Mouse (Mus musculus) CH12.LX (cell line): ENCODE data around the gene Gm42715. TPM values are rescaled to one million over a fixed set of nuclear protein-coding genes. Genes with fewer than 3 reads are reported as not detected.
"Not testable (repeated sequence)": the region's sequence is repeated elsewhere in the genome, so short reads cannot be mapped to it uniquely, and the experiment has no call there.

ENCODE experiments used
- DNase-seq: peaks from one replicate; pipeline ENCODE4 v3.0.0-alpha.2; 2013; ENCODE audit errors: extremely low read depth
- H3K27ac ChIP-seq: 2 replicates; pipeline ENCODE4 v1.5.1; 2012; ENCODE audit warnings: low read depth, mild to moderate bottlenecking, control low read depth, moderate library complexity; ENCODE audit not compliant: insufficient read depth
- H3K27me3 ChIP-seq: replicated peaks from 2 replicates; pipeline ENCODE3; 2012; ENCODE audit warnings: inconsistent platforms
- H3K36me3 ChIP-seq, 2 experiments: replicated peaks in 1 of 2; 2 replicates each; pipeline versions ENCODE3 to v1.6.1; 2012; ENCODE audit warnings: inconsistent platforms in 1 of 2, low read length in 1 of 2, mild to moderate bottlenecking in 1 of 2, mixed read lengths in 1 of 2, moderate library complexity in 1 of 2; ENCODE audit not compliant: control insufficient read depth in 1 of 2, insufficient read depth in 1 of 2
- H3K4me1 ChIP-seq, 2 experiments: 2 replicates each; pipeline ENCODE4 v1.6.1; 2012; ENCODE audit warnings: inconsistent platforms in 1 of 2, moderate library complexity in 1 of 2; ENCODE audit not compliant: insufficient read depth in 2 of 2, control insufficient read depth in 1 of 2
- H3K4me2 ChIP-seq: 2 replicates; pipeline ENCODE4 v1.6.1; 2012; ENCODE audit warnings: low read depth, mild to moderate bottlenecking, control low read depth; ENCODE audit not compliant: poor library complexity, insufficient read depth, severe bottlenecking
- H3K4me3 ChIP-seq, 3 experiments: fragments of 150-350 bp in 1 of 3; sonication (generic) in 1 of 3; replicated peaks in 1 of 3; 2 replicates each; pipeline versions ENCODE3 to v1.5.1; 2011 to 2012; ENCODE audit warnings: low read depth in 2 of 3, low read length in 2 of 3, mild to moderate bottlenecking in 2 of 3, moderate library complexity in 2 of 3, control low read depth in 1 of 3, improper control_type of control experiment in 1 of 3, inconsistent platforms in 1 of 3, mixed read lengths in 1 of 3; ENCODE audit not compliant: poor library complexity in 1 of 3
- H3K79me2 ChIP-seq: replicated peaks from 2 replicates; pipeline ENCODE4 v1.6.1; 2012; ENCODE audit warnings: mild to moderate bottlenecking, moderate library complexity; ENCODE audit not compliant: control insufficient read depth, poor library complexity, insufficient read depth, severe bottlenecking; ENCODE audit errors: extremely low read depth
- H3K9ac ChIP-seq: 2 replicates; pipeline ENCODE4 v1.6.1; 2012; ENCODE audit warnings: low read depth, mild to moderate bottlenecking, control low read depth, moderate library complexity; ENCODE audit not compliant: insufficient read depth
- H3K9me3 ChIP-seq: replicated peaks from 2 replicates; pipeline ENCODE3; 2012; ENCODE audit warnings: low read length, inconsistent platforms, mixed read lengths
- BHLHE40 ChIP-seq: IDR thresholded peaks from 2 replicates; pipeline ENCODE4 v1.6.1; 2011; ENCODE audit warnings: mild to moderate bottlenecking, low read depth, low read length, improper control_type of control experiment
- CHD2 ChIP-seq: IDR thresholded peaks from 2 replicates; pipeline ENCODE4 v1.6.1; 2011; ENCODE audit warnings: low read length, improper control_type of control experiment
- CTCF ChIP-seq, 2 experiments: IDR thresholded peaks in 1 of 2; conservative IDR thresholded peaks in 1 of 2; 2 replicates each; pipeline ENCODE4 v1.5.1; 2011 to 2012; ENCODE audit warnings: low read depth in 2 of 2, low read length in 2 of 2, improper control_type of control experiment in 1 of 2, inconsistent platforms in 1 of 2, mild to moderate bottlenecking in 1 of 2, moderate library complexity in 1 of 2
- E2F4 ChIP-seq: IDR thresholded peaks from 2 replicates; pipeline ENCODE4 v1.6.1; 2011; ENCODE audit warnings: low read depth, low read length, improper control_type of control experiment; ENCODE audit not compliant: insufficient replicate concordance
- ELF1 ChIP-seq: IDR thresholded peaks from 2 replicates; pipeline ENCODE4 v1.6.1; 2014; ENCODE audit warnings: low read depth, mild to moderate bottlenecking, inconsistent platforms, low read length, improper control_type of control experiment
- ETS1 ChIP-seq: conservative IDR thresholded peaks from 2 replicates; pipeline ENCODE4 v1.6.1; 2012; ENCODE audit warnings: low read depth, mild to moderate bottlenecking, inconsistent platforms, low read length, improper control_type of control experiment, moderate library complexity
- GABPA ChIP-seq: IDR thresholded peaks from 2 replicates; pipeline ENCODE4 v1.6.1; 2012; ENCODE audit warnings: low read depth, low read length, improper control_type of control experiment, inconsistent platforms; ENCODE audit not compliant: insufficient replicate concordance
- JUN ChIP-seq: IDR thresholded peaks from 2 replicates; pipeline ENCODE4 v1.6.1; 2011; ENCODE audit warnings: low read depth, mild to moderate bottlenecking, low read length, improper control_type of control experiment, moderate library complexity; ENCODE audit not compliant: insufficient read depth
- JUND ChIP-seq: conservative IDR thresholded peaks from 2 replicates; pipeline ENCODE4 v1.6.1; 2011; ENCODE audit warnings: low read depth, low read length, improper control_type of control experiment
- KAT2A ChIP-seq: IDR thresholded peaks from 2 replicates; pipeline ENCODE4 v1.6.1; 2012; ENCODE audit warnings: low read length, improper control_type of control experiment, inconsistent platforms; ENCODE audit not compliant: insufficient replicate concordance
- MAX ChIP-seq: IDR thresholded peaks from 2 replicates; pipeline ENCODE4 v1.6.1; 2011; ENCODE audit warnings: low read length, improper control_type of control experiment
- NELFE ChIP-seq: IDR thresholded peaks from 2 replicates; pipeline ENCODE4 v1.6.1; 2011; ENCODE audit warnings: low read depth, low read length, improper control_type of control experiment
- NRF1 ChIP-seq: IDR thresholded peaks from 2 replicates; pipeline ENCODE4 v1.6.1; 2014; ENCODE audit warnings: low read depth, mild to moderate bottlenecking, inconsistent platforms, low read length, improper control_type of control experiment, moderate library complexity
- PAX5 ChIP-seq: IDR thresholded peaks from 2 replicates; pipeline ENCODE4 v1.6.1; 2012; ENCODE audit warnings: low read length, inconsistent platforms, mixed read lengths
- POLR2AphosphoS2 ChIP-seq: IDR thresholded peaks from 2 replicates; pipeline ENCODE4 v1.6.1; 2011; ENCODE audit warnings: low read depth, low read length, improper control_type of control experiment
- RCOR1 ChIP-seq: conservative IDR thresholded peaks from 2 replicates; pipeline ENCODE4 v1.6.1; 2012; ENCODE audit warnings: low read depth, mild to moderate bottlenecking, inconsistent platforms, low read length, improper control_type of control experiment
- SIN3A ChIP-seq: IDR thresholded peaks from 2 replicates; pipeline ENCODE4 v1.6.1; 2012; ENCODE audit warnings: low read length, improper control_type of control experiment, inconsistent platforms
- TBP ChIP-seq: conservative IDR thresholded peaks from 2 replicates; pipeline ENCODE4 v1.6.1; 2011; ENCODE audit warnings: low read depth, low read length, improper control_type of control experiment
- TCF12 ChIP-seq: IDR thresholded peaks from 2 replicates; pipeline ENCODE4 v1.6.1; 2014; ENCODE audit warnings: low read depth, mild to moderate bottlenecking, inconsistent platforms, low read length, improper control_type of control experiment
- USF2 ChIP-seq: conservative IDR thresholded peaks from 2 replicates; pipeline ENCODE4 v1.6.1; 2011; ENCODE audit warnings: low read depth, low read length, improper control_type of control experiment
- ZMIZ1 ChIP-seq: IDR thresholded peaks from 2 replicates; pipeline ENCODE4 v1.6.1; 2012; ENCODE audit warnings: low read depth, mild to moderate bottlenecking, inconsistent platforms, low read length, improper control_type of control experiment
- dilution Hi-C: fragments of 300-500 bp; cut with MboI; formaldehyde crosslinking; loops from 2 replicates; pipeline ENCODE4 v1.14.3; 2020; ENCODE audit warnings: low sequenced_read_pairs; ENCODE audit not compliant: extremely low pct_unique_long_range_greater_than_20kb, extremely low pct_ligation_motif_present
- in situ Hi-C: fragments of 300-500 bp; cut with MboI; formaldehyde crosslinking; loops from 3 replicates; pipeline ENCODE4 v1.14.3; 2019; ENCODE audit warnings: low sequenced_read_pairs, low pct_ligation_motif_present, low pct_unique_long_range_greater_than_20kb, mixed read lengths
- polyA plus RNA-seq: library from polyadenylated mRNA; unstranded; fragments of >175 nt; gene quantifications from 2 replicates; pipeline ENCODE4 v1.2.1, GENCODE M21; 2012; ENCODE audit warnings: low read depth; ENCODE audit not compliant: insufficient read length
- total RNA-seq, 2 experiments: library from RNA; depleted of rRNA; stranded (reverse); fragments of 300-350 nt in 1 of 2; fragments of >200 nt in 1 of 2; gene quantifications; 2 replicates each; pipeline ENCODE4 v1.2.3; 2012 to 2014

Gene Gm42715
- total and polyA plus RNA-seq, 3 experiments: 5.8 to 14.1 (median 12.0) TPM

GRCm38 (mm10) chr7:127485416-127485815 lies 34.0 kb upstream of the Gm42715 start:
- TF ChIP-seq TBP: no peak
- TF ChIP-seq POLR2AphosphoS2: no peak
- TF ChIP-seq TCF12: no peak
- TF ChIP-seq ETS1: no peak
- no peak for TF ChIP-seq GABPA
- no peak for TF ChIP-seq ELF1
- TF ChIP-seq USF2: no peak
- no peak for TF ChIP-seq JUN
- no peak for TF ChIP-seq NRF1
- no peak for TF ChIP-seq E2F4
- TF ChIP-seq NELFE: no peak
- no peak for TF ChIP-seq CHD2
- TF ChIP-seq CTCF (conservative IDR thresholded peaks at IDR 0.05 in 1 of 2, IDR thresholded peaks at IDR 0.05 in 1 of 2; ENCODE audit: low read depth in 2 of 2, low read length in 2 of 2): no peak
- TF ChIP-seq SIN3A: no peak
- no peak for TF ChIP-seq RCOR1
- TF ChIP-seq, all 38 proteins: peak for 0
- Histone ChIP-seq H3K9ac (no peak overlapping the region), H3K36me3 (peaks cover 71 to 95% of the 10 kb centered on the region in 2 experiments), H3K27me3 (no peaks in the 10 kb centered on the region), H3K9me3 (no peaks in the 10 kb centered on the region), H3K4me2 (no peak overlapping the region), H3K27ac (no peak overlapping the region), H3K4me1 (peaks cover 8 to 27% of the 10 kb centered on the region in 2 experiments), H3K79me2 (peaks cover 45% of the 10 kb centered on the region), H3K4me3 (no peak overlapping the region)
- dilution Hi-C loops: no loop called here
- in situ Hi-C loops: no loop called here
- no peak for DNase-seq

DNA sequence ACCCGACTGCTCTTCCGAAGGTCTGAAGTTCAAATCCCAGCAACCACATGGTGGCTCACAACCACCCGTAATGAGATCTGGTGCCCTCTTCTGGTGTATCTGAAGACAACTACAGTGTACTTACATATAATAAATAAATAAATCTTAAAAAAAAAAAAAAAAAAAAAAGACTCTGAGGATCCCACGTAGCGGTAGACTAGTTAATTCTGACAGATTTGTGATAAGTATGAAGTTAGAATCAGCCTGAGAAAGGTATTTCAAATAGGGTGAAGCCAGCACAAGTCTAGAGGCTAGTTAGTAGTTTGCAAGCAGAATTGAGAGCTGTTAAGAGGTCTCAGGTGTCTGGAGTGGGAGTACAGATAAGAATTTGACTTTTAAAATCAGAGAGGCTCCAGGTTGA lies 31.0 kb upstream of the Gm42715 start:
- H3K27me3 ChIP-seq, H3K9ac ChIP-seq, H3K9me3 ChIP-seq, DNase-seq, H3K4me1 ChIP-seq, dilution Hi-C loops, H3K4me3 ChIP-seq, H3K27ac ChIP-seq, in situ Hi-C loops, H3K4me2 ChIP-seq: not testable (repeated sequence)
- Histone ChIP-seq H3K79me2 (peaks cover 17% of the 10 kb centered on the region), H3K36me3 (peaks cover 79 to 95% of the 10 kb centered on the region in 2 experiments)

DNA sequence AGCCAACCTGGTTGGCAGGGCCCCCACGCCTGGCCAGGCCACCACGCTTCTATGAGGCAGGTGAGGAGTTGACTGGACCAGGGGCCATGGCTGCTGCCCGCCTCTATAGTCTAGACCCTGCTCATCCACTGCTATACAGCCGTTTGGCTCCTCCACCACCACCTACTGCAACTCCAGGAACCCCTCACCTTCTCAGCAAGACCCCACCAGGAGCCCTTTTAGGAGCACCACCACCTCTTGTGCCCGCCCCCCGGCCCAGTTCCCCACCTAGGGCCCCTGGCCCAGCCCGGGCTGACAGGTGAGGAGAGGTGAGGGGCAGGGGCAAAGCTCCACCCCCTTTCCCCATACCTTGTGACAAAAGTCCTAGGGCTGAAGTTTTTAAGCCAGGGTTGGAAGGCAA lies 29.4 kb upstream of the Gm42715 start:
- H3K9me3 ChIP-seq: no peaks in the 10 kb centered on the region
- H3K4me3 ChIP-seq: no peak overlapping the region
- no peak overlapping the region for H3K27ac ChIP-seq
- no peak overlapping the region for H3K4me2 ChIP-seq
- TF ChIP-seq PAX5 (no peak), SIN3A (no peak), JUND (no peak), BHLHE40 (no peak), ZMIZ1 (no peak), MAX (no peak), KAT2A (no peak)
- dilution Hi-C loops: no loop called here
- H3K27me3 ChIP-seq: no peaks in the 10 kb centered on the region
- in situ Hi-C loops: no loop called here
- H3K9ac ChIP-seq: no peak overlapping the region
- H3K36me3 ChIP-seq: peaks cover 67 to 88% of the 10 kb centered on the region in 2 experiments
- H3K4me1 ChIP-seq: no peaks in the 10 kb centered on the region
- peaks cover 5% of the 10 kb centered on the region; the same call in 1 of the 2 replicates for H3K79me2 ChIP-seq
- DNase-seq: no peak
